Mouse (Mus musculus) gastrocnemius, postnatal 14 days (tissue): Measurements from ENCODE around the gene Dbf4. TPM values are rescaled to one million over a fixed set of nuclear protein-coding genes. Genes with fewer than 3 reads are reported as not detected.

Experiments
- DNase-seq: peaks from one replicate; pipeline ENCODE4 v3.0.0; 2021; ENCODE audit warnings: mixed read lengths
- intact Hi-C: fragments of 180-260 bp; cut with DNase I; formaldehyde crosslinking; loops from one replicate; pipeline ENCODE4 v1.15.1; 2025; ENCODE audit warnings: low total_unique reads
- long read RNA-seq, 2 experiments: library from polyadenylated mRNA; stranded (forward); transcript quantifications; one replicate each; pipeline ENCODE4 v2.0.0; 2021
- total RNA-seq, 2 experiments: library from RNA; stranded (reverse); gene quantifications; 2 replicates each; pipeline ENCODE4 v1.2.3; 2021

The Dbf4 gene
- 1 to 10 TPM; 2.6 to 2.9 TPM for total RNA-seq
- long read RNA-seq, experiment 1 = 0 reads
- long read RNA-seq, experiment 2, partial matches to known transcripts = 0 of 2 reads
- long read RNA-seq, experiment 2, other reads (novel, unspliced or antisense) = 0 of 2 reads

GRCm38 (mm10) chr5:8422157-8422931 lies at the start of gene Dbf4, which contains the start of gene Slc25a40:
Gene Dbf4, minus strand, starts transcription at chr5:8422716.
Gene Slc25a40, plus strand, starts transcription at chr5:8422850.
- intact Hi-C loops = no loop called here
- peak; percentile 92 for DNase-seq

GRCm38 (mm10) chr5:8456561-8456960 lies 34.0 kb upstream of the Dbf4 start:
- intact Hi-C loops = no loop called here
- no peak for DNase-seq

DNA sequence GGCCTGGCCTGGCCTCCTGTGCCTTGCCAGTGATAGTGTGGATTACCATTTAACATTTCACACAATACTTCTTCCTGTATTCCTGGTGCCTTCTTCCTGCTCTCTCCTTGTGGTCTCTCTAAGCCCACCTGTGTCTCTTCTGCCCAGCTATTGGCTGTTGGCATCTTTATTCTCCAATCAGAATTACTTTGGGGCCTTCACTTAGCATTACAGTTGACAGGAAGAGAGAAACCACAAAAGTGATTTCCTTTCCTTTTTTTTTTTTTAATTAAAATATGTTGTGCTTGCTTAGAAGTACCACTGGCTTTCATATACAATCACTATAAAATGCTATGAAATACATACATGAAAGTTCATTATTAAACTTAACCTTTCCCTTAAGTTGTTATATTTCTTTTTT lies 33.0 kb upstream of the Dbf4 start:
- no peak for DNase-seq
- intact Hi-C loops = no loop called here

DNA sequence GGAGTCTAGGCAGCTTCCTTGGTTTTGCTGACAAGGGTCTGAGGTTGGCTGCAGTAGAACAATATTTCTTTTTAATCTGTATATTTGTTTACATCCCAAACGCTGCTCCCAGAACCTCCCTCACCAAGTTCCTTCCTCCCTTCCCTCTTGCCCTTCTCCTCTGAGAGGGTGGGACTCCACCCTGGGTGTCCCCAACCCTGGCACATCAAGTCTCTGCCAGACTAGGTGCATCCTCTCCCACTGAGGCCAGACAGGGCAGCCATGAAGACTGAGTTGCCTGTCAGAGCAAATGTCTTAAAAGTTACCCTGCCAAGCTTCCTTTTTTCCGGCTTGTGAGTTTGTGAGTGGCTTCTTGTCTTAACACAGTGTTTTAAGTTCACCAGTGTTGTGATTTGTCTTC lies 16.6 kb upstream of the Dbf4 start:
- intact Hi-C loops = no loop called here
- no peak for DNase-seq

- no peak for DNase-seq
- intact Hi-C loops = no loop called here
Measured at GRCm38 (mm10) chr5:8437481-8438156, 15.1 kb upstream of the Dbf4 start.

DNA sequence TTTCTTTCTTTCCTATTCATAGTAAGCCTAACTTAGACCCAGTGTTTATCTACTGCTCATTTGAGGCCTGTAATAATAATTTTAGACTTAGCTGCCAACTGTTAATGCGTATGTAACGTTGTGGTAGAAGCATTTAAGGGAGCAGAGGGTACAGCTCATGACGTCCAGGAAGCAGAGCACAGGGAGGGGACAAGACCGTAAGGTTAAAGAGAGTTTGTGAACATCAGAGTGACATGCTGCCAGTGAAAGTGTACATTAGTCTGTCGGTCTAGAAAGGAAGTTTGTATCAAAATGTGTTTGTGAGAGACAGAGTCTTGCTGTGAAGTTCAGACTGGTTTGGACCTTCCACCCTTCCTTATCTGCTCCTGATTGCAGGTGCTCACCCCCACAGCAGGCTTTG lies 3.4 kb upstream of the Dbf4 start:
- DNase-seq = no peak
- intact Hi-C loops = no loop called here

DNA sequence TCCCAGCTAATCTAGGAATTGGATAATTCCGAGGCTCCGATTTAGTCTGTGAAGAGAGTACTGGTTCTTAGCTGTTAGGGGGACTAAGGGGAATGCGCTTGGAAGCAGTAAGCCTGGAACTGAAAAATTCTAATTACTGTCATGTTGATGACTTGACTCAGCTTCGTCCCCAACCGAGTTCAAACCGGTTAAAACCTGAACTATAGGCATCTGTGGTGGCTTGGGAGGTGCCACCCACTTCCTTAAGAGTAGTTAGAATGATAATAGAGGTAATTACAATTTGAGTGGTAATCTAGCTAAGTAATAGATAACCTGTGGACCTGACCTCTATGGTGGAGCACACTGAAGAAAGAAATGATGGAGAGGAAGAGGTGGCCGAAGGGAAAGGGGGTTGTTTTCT lies 1.6 kb upstream of the Dbf4 start:
- intact Hi-C loops = no loop called here
- no peak for DNase-seq

GRCm38 (mm10) chr5:8422932-8423928 lies 714 bp upstream of the Dbf4 start:
- DNase-seq = no peak
- intact Hi-C loops = no loop called here

- DNase-seq = no peak
- intact Hi-C loops = no loop called here
Measured at GRCm38 (mm10) chr5:8421424-8421823, 1.1 kb downstream of the Dbf4 start.

- DNase-seq = no peak
- intact Hi-C loops = no loop called here
Measured at GRCm38 (mm10) chr5:8417443-8417842, 5.1 kb downstream of the Dbf4 start.

DNA sequence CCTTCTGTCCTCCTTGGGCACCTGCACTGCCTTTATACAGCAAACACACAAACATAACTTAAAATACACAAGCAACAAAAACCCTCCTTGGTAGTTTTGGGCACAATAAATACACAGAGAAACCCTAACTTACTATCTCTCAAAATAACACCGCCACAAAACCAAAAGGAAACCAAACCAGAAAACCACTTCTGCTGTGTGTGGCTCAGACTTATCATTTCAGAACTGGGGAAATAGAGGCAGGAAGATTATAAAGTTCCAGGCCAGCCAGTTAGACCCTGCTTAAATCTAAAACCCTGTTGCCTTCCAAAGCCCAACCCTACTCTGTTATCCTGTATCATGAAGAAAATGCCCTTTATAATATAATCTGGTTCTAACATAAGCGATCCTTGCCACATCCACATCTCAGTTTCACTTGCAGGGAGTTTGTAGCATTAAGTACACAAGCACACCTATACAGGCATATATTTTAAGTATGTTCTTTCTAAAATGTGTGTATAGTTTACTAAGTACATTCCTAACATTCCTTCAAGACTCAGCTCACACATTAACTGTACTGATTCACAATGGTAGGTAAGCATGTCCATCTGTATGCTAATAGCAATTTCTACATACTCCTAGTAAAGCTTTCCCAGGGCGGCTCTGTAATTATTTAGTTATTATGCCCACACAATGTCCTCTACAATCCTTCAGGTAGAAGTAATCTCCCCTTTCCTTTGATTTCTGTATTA lies 5.7 kb downstream of the Dbf4 start:
- DNase-seq = no peak
- intact Hi-C loops = no loop called here

DNA sequence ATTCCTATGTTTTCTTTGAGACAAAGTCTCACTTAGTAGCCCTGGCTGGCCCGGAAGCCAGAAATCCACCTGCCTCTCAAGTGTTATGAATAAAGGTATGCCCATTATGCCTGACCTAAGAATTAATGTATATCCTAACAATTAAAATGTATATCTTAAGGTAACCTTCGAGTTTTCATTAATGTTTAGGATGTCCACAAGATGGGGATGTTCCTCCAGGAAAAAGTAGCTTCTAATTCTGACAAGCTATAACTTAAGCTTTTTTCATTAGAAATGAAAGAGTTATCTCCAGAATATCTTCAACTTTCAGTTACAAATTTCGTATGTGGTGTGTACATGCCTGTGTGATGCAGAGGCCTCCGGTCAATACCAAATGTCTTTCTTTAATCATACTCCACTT lies 13.8 kb downstream of the Dbf4 start:
- no peak for DNase-seq
- intact Hi-C loops = no loop called here

GRCm38 (mm10) chr5:8397587-8398249 lies 24.8 kb downstream of the Dbf4 start:
- DNase-seq = no peak
- intact Hi-C loops = no loop called here

DNA sequence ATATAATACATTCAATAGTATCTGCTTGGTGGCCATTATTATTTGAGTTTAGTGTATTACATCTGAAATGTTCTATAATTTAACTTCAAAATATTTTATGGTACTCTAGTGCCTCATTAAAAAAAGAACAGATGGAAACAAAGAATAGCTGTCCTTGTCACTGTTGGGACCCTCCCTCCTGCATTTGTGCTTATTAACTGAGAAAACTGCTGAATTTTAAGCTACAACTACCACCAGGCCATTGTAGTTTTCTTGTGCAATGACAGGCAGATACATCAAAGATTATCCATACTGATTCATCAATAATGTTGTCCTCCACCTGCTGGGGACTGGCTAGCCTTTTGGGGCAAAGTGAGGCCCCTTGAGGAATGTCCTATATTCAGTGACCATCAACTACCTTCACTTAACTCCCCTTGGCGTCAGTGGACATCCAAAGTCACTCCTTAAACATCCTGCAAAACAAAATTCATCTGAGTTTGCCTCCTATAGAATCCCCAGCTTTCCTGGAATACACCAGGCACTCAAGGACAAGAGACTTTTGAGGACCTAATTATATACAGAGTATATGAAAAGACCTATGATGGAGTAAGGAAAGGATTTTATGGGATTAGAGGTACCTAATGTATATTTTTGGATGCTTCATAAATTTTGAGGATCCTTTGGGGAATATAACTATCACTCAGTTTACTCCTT lies 28.5 kb downstream of the Dbf4 start:
- no peak for DNase-seq
- intact Hi-C loops = no loop called here

- intact Hi-C loops = no loop called here
- DNase-seq = no peak
Measured at GRCm38 (mm10) chr5:8374297-8374906, 48.1 kb downstream of the Dbf4 start.

DNA sequence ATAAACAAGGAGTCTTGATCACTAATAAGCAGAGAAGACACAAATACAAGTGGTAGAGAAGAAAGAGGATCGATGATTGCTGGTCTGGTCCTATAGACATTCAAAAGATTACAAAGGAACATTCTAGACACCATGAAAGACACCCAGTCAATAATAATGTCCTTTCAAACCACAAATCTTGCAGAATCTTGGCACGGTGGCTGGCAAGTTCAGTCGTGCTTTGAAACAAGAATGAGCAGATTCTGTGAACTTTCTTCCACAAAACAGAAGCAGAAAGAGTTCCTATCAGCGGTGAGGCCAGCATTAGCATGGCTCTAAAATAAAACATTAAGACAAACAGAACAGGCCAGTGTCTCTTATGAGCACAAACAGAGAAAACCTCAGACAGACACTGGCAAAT lies 49.1 kb downstream of the Dbf4 start:
- DNase-seq = no peak
- intact Hi-C loops = no loop called here

GRCm38 (mm10) chr5:8368781-8369180 lies 53.7 kb downstream of the Dbf4 start:
- DNase-seq = no peak
- intact Hi-C loops = no loop called here

DNA sequence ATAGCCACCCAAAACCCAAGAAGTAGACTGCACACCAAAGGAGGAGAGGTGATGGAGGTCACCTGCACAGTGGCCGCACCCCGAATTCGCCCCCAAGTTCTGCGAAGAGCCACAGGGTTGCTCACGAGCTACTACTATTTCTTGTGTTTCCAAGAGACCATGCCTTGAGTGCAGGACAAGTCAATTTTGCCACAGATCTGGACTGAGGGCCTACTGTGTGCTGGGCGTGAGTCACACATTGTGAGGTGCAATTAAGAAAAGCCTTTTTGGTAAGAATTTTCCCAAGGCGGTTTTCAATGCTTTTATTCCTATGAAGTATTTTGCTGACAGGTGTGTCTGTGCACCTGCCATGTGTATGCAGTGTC lies 54.2 kb downstream of the Dbf4 start:
- intact Hi-C loops = no loop called here
- DNase-seq = no peak
